Mouse (Mus musculus): ENCODE data around the gene Robo1.

Gene Robo1

GRCm38 (mm10) chr16:72603487-72604206, 295.5 kb downstream of the Robo1 start:
- DNase-seq (ENCODE audit: low spot score in 2 of 2): no peak

GRCm38 (mm10) chr16:72605066-72605465, 297.0 kb downstream of the Robo1 start:
- DNase-seq (ENCODE audit: low spot score in 2 of 2): no peak

- DNase-seq (ENCODE audit: low spot score in 2 of 2): no peak
Measured at GRCm38 (mm10) chr16:72610661-72611112, 302.6 kb downstream of the Robo1 start.

DNA sequence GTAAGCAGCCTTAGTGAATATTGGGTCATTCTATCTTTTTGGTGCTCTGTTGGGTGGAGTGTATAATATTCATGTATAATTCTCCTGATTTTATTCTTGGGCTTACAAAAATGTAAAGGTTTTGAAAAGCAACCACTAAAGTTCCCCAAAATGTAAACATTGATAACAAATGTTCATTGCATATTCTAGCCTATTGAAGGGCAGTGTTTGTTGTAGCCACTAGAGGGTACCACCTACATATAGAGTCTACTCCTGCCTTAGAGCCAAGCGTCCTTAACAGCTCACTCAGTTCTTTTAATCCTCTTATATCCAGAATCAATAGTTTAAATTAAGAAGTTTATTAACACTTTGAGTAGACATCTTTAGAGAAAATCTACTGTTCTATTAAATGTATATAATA, 306.8 kb downstream of the Robo1 start:
- DNase-seq (ENCODE audit: low spot score in 2 of 2): no peak

DNA sequence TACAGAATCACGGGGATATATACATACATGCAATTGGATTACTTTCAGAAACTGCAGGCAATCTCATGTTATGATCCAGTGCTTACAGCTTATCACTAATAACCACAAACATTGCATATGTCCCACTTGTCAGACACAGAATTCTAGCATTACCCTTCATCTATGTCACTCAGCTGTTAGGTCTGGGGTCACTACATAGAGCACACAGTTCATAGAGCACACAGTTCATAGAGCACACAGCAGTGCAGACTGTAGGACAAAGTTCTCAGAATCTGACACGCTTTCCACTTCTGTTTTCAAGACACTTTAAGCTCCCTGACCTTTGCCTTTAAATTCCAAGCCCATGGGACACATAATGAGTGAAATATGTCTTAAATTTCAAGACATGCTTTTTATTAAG, 307.3 kb downstream of the Robo1 start:
- DNase-seq (ENCODE audit: low spot score in 2 of 2): no peak

DNA sequence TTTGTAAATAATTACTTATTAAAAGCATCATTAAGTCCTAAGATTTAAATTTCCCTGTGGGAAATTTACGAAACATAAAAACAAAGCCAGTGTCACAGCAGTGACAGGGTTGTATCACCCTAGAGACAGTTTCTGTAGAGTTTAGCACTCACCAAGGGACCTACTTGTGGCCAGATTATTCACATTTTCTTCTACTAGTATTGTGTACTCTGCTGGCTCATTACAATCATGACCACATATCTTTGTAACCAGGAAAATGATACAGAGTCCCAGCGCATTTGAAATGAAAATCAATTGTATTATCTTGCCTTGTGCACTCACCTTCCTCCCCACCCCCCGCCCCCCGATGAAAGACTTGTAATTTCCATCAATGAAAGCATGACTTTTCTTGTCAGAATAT, 314.3 kb downstream of the Robo1 start:
- DNase-seq (ENCODE audit: low spot score in 2 of 2): no peak

GRCm38 (mm10) chr16:72622868-72623267, 314.8 kb downstream of the Robo1 start:
- DNase-seq (ENCODE audit: low spot score in 2 of 2): no peak

- no peak for DNase-seq (ENCODE audit: low spot score in 2 of 2)
Measured at GRCm38 (mm10) chr16:72633846-72634245, 325.7 kb downstream of the Robo1 start.

DNA sequence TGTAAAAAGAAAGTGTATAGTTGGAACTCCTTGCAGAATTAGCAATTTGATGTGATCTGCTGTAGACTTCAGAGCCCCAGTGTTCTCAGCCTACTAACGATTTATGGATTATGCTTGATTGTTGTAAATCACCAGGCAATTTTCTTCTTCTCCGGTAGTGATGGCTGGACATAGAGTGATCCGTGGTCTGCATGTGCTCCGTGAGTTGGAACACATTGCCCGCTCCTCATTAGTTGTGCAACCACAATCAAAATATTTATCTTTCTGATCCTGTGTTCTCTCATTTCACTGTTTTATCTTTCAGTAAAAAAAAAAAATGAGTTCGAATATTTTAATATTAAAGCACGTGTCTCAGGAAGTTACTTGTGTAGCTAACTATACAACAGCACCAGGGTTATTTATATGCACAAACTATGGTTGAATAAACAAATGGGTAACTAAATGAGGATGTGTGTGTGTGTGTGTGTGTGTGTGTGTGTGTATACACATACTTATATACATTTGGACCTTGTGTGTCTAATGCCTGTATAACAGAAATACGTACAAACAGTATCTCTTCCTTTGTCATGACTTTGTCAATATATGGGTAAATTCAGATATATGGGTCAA, 331.3 kb downstream of the Robo1 start:
- DNase-seq (ENCODE audit: low spot score in 2 of 2): no peak

DNA sequence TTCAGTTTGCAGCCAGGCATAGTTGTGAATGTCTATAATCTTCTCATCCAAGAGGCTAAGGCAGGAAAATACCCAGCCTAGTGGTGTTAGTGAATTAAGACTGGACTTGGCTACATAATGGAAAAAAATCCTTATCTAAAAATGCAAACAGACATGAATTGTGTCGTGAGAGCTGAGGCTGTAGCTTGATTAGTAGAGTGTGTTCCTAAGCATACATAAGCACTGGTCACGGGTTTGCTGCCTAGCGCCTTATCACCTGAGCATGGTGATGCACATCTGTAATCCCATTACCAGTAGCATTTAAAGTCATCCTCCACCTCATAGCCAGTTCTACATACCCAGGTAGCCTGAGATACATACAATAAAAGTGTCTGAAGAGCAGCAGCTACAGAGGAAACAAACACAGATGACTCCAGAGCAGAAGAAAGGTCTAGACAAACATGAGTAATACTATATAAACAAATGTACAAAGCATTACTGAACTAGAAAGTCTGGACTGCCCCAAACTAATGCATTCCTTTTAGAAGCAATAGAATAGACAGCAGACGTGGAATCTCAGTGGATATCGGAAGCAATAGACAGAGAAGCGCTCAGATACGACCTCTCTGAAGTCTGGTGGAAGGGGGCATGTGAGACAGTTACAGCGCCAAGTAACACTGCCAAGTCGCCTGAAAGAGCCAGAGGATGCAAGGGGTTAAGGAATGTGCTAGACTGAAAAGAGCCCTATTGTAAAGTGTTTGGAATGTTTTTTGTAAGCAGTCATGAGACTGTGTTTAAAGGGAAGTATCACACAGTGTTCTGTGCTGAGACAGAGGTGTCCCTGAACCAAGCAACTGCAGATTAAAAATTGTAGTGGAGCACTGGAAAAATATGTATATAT, 333.1 kb downstream of the Robo1 start:
- no peak for DNase-seq (ENCODE audit: low spot score in 2 of 2)

- no peak for DNase-seq (ENCODE audit: low spot score in 2 of 2)
Measured at GRCm38 (mm10) chr16:72645890-72646289, 337.8 kb downstream of the Robo1 start.

- DNase-seq (ENCODE audit: low spot score in 2 of 2): no peak
Measured at GRCm38 (mm10) chr16:72649314-72649713, 341.2 kb downstream of the Robo1 start.

- no peak for DNase-seq (ENCODE audit: low spot score in 2 of 2)
Measured at GRCm38 (mm10) chr16:72655411-72655810, 347.3 kb downstream of the Robo1 start.

DNA sequence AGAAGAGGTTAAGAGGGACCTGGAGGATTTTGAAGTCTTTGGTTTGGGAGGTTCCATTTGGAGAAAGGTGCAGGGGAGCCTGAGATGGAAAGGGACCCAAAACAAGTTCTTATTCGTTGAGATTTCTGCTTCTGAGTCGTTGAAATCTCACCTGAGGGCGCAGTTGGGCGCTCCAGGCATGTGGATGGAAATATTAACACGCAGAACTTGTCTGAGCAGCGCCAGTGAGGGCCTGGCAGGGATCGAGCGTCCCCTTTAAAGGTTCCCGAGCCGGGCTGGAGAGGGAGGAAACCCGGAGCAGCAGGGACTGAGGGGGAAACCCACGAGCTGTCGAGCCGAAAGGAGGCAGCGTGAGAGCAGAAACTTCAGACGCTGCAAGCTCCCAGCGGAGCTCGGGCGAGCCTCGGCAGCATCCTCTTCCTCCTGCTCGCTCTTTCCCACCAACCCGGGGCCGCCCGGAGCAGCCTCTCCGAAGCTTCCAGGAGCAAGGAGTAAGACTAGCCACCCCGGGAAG, 354.8 kb downstream of the Robo1 start:
- DNase-seq (ENCODE audit: low spot score in 2 of 2): no peak

- no peak for DNase-seq (ENCODE audit: low spot score in 2 of 2)
Measured at GRCm38 (mm10) chr16:72663351-72664232, 355.5 kb downstream of the Robo1 start.

GRCm38 (mm10) chr16:72664233-72664613, 356.1 kb downstream of the Robo1 start:
- no peak for DNase-seq (ENCODE audit: low spot score in 2 of 2)

GRCm38 (mm10) chr16:72664806-72665205, 356.7 kb downstream of the Robo1 start:
- DNase-seq (ENCODE audit: low spot score in 2 of 2): no peak

DNA sequence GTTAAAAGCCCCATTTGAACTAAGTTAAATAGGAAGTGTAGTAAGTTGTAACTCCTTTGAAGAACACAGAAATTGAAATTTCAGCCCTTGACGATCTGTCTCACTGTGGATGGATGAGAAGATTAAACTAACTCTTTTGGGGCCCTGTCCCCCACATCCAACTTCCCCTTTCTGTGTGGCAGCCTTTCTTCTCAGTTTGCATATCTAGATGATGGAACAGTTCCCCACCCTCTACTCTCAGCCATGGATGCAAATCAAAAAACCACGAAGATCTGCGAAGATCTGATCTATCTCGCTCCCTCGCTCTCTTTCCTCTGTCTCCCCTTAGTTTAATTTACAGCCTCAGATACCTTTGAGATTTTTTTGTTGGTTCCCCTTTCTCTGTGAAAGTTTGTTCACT, 357.3 kb downstream of the Robo1 start:
- no peak for DNase-seq (ENCODE audit: low spot score in 2 of 2)

- DNase-seq (ENCODE audit: low spot score in 2 of 2): no peak
Measured at GRCm38 (mm10) chr16:72670240-72671038, 362.3 kb downstream of the Robo1 start.

DNA sequence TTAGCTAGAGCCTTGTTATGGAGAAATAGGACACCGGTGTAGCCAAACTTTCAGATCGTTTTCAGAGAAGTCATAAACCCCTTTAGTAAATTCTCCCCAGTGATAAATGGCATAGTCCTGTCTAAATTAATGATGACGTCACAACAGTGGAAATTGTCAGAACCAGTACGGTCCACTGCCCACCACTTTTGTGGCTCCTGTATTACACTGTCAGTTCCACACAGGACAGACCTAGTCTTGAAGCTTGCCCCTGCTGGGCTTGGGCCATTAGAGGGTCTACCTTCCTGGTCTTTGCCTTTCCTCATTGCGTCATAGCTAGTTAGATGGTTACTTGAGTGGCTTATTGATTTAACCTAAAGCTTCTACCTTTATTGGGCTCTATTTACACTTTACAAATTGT, 369.1 kb downstream of the Robo1 start:
- no peak for DNase-seq (ENCODE audit: low spot score in 2 of 2)

DNA sequence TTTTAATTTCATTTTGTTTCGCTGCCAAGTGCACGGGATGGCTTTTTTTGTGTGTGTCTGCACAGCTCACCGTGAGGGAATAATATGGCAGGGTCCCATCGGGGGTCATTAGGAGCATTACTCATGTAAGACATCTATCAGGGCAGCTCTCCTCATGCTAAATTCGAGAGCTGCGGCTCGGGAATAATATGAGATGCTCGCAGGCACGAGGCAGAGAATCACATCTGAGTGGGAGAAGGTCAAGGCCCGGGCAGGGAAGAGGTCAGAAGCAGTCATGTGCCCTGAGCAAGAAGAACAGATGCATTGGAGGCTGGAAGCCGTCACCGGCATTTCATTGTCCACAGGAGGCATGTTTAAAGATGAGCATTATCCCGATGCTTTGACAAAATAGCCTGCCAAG, 370.3 kb downstream of the Robo1 start:
- DNase-seq (ENCODE audit: low spot score in 2 of 2): no peak

Measured in spleen, postnatal 36 days (tissue).